Mouse (Mus musculus): ENCODE measurements around the gene Sypl2. TPM values are rescaled to one million over a fixed set of nuclear protein-coding genes. Genes with fewer than 3 reads are reported as not detected.
A peak's percentile ranks its signal among the peaks of the same experiment; 100 is the strongest.

Gene Sypl2
- total RNA-seq, 2 experiments from 2014 or later = 1.8 to 2.6 TPM

GRCm38 (mm10) chr3:108180514-108180913 is 45.9 kb downstream of the Sypl2 start:
- DNase-seq (ENCODE audit: low spot score in 2 of 2) = no peak

DNA sequence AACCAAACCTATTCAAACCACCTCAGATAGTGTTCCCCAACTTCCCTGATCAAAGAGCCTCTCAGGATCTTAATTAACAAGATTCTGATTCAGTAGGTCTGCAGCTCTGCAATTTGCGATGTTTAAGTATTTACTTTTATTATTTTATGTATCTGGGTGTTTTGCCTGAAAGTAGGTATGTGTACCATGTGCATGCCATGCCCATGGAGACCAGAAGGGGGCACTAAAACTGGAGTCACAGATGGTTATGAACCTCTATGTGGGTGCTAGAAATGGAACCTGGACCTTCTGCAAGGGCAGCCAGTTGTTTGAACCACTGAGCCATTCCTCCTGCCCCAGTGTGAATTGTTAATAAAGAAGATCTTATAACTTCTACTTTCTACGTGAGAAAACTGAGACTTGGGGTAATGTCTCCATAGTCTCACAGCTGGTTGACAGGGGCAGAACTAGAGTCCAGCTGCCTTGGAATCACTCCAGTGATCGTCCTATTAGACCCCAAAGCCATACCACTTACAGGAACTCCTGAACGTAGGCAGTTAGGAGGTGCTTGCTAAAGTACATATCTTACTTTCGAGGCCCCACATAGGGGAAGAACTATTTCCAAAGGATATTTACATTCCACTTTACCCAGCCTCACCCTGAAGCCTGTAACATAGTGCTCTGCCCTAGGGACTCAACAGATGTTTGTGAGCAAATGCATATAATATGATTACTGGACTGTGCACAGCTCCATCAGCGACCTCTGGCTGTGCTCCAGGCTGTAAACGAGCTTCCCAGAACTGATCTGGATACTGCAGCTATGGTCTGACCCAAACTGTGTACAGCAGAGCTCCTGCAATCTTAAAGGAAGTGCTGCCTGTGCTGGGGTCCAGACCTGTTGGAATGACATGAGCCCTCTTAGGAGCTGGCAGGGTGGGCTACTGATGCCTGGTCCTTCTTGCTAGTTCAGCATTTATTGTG is 47.4 kb downstream of the Sypl2 start:
- no peak for DNase-seq (ENCODE audit: low spot score in 2 of 2)

- peak; percentile 76 to 92 for DNase-seq (ENCODE audit: low spot score in 2 of 2)
Observed at GRCm38 (mm10) chr3:108174672-108175531, 51.5 kb downstream of the Sypl2 start.

DNA sequence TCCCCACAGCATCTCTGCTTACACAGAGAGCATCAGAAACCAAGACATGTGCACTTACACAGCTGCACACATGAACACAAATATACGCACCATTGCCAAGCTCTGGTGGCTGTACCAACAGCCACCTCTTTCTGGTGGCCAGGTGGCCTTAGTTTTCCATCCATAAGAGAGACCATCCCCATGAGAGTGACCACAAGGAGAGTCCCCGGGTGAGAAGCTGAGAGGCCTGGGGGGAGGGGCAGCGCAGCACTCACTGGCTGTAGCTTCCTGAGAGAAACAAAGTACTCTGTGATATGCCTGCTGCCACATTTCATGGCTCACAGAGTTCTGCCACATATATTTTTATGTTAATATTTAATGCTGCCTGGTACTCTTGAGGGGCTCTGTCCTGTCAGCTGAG is 57.2 kb downstream of the Sypl2 start:
- no peak for DNase-seq (ENCODE audit: low spot score in 2 of 2)

- no peak for DNase-seq (ENCODE audit: low spot score in 2 of 2)
Observed at GRCm38 (mm10) chr3:108167499-108167898, 58.9 kb downstream of the Sypl2 start.

DNA sequence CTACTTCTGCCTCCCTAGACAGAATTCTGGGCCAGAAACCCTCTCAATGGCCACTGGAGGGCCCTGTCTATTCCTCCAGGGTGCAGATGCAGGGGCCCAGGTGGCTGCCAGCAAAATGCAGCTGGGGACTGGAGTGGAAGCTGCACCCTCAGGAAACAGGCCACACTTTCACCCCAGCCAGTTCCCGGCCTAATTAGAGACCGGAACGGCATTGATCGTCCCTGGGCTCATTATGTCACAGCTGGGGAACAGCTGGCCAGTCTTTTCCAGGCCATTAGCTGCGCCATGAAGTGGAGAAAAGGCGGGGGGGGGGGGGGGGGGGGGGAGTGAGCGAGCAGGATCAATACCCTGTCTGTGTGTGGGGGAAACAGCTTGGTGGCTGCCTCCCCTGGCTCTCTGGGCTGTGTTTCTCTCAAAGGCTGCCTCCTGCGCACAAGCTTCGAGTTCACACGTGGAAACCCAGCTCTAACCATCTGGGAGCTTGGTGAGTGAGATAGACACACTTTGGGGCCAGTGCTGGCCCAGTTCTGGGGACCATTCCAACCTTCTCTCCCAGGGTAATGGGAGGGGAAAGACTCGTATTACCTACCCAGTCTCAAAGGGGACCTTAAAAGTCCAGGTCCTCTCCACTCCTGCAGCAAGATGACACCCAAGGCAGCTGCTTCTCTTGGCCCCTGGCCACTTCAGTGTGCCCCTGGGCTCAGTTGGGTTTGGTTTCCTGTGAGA is 59.8 kb downstream of the Sypl2 start:
- DNase-seq (ENCODE audit: low spot score in 2 of 2) = peak; percentile 71 to 77

DNA sequence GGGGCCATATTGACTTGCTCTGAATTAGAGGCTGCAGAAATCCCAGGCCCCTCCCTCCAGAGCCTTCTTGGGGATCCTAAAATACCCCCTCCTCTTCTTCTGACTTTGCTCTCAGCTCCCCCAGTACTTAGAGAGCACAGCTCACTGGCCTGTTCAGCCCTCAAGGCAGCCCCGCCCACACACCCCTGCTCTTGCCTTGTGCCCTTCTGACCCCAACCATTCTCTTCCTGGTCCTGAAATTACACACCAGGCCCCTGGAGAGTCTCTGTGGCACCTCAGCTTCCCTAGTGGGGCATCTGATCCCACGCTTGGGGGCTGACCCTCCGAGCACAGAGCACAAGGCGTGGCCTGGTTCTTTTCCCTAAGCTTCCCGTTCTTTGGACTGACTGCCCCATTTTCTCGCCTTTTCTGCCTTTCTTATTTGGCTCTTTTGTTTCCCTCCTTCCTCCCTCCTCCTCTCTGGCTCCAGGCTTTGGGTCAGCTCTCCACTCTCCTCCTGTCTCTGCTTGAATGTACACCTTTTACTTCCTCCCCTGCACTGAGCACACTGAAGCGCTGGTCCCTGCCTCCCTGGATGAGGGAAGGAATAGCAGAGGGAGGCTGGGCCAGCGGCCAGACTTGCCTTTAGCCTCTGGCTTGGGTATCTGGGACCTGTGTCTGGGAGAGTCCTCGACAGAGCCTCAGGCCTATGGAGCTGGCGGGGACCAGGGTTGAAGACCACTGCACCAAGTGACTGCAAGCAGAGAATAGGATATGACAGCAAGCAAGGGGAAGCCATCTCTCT is 60.7 kb downstream of the Sypl2 start:
- no peak for DNase-seq (ENCODE audit: low spot score in 2 of 2)

DNA sequence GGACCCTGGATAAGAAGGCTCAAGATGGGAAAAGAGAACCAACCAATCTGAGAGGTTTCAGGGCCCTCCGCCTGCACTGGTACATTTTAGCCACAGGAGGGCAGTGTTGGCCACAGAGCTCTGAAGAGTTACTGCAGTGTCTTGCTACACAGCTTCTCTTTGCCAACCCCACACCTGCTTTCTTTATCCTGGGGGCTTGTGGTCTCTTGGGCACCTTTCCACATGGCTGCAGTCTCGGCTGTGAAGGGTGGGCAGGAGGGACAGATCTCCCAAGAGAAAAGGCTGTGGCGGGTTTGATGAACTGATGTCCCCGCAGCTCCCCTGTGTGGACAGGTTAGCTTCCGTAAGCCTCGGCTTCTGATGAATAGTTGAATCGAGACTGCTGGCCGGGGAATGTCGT is 61.6 kb downstream of the Sypl2 start:
- DNase-seq (ENCODE audit: low spot score in 2 of 2) = peak; percentile 91 to 92

GRCm38 (mm10) chr3:108164091-108164490 is 62.4 kb downstream of the Sypl2 start:
- no peak for DNase-seq (ENCODE audit: low spot score in 2 of 2)

Other genes with a start within 250 kb of the Sypl2 start
- 1 to 10 TPM; 2.2 to 4.0 TPM for gene Gstm2, start 240.2 kb downstream of the Sypl2 start, total RNA-seq (2021)
- 100 to 1,000 TPM; 151 to 159 TPM for gene Gstm1, start 208.7 kb downstream of the Sypl2 start, total RNA-seq (2021)
- 10 to 100 TPM; 11.3 to 13.2 TPM for gene Gstm4, start 181.8 kb downstream of the Sypl2 start, total RNA-seq (2021)
- gene Ampd2, start 140.0 kb downstream of the Sypl2 start, total RNA-seq (2021) = 10 to 100 TPM; 55.6 to 58.8 TPM
- gene Gnat2, start 133.9 kb downstream of the Sypl2 start, total RNA-seq (2021) = not detected
- gene Gnai3, start 80.5 kb downstream of the Sypl2 start, total RNA-seq (2021) = 10 to 100 TPM; 38.1 to 44.4 TPM
- gene Gpr61, start 71.8 kb downstream of the Sypl2 start, total RNA-seq (2021) = 10 to 100 TPM; 14.4 to 15.2 TPM
- 10 to 100 TPM; 47.2 to 49.0 TPM for gene Amigo1, start 40.3 kb downstream of the Sypl2 start, total RNA-seq (2021)
- gene Cyb561d1, start 25.4 kb downstream of the Sypl2 start, total RNA-seq (2021) = 10 to 100 TPM; 11.5 to 12.4 TPM
- 10 to 100 TPM; 20.9 to 24.4 TPM for gene Atxn7l2, start 15.7 kb downstream of the Sypl2 start, total RNA-seq (2021)
- gene Psma5, start 30.3 kb upstream of the Sypl2 start, total RNA-seq (2021) = 10 to 100 TPM; 77.2 to 80.1 TPM
- gene Sort1, start 57.4 kb upstream of the Sypl2 start, total RNA-seq (2021) = 100 to 1,000 TPM; 255 to 268 TPM
- gene Mybphl, start 138.3 kb upstream of the Sypl2 start, total RNA-seq (2021) = under 1 TPM in 1 of 2 experiments, not detected in 1; 0.94 TPM
- gene Psrc1, start 157.2 kb upstream of the Sypl2 start, total RNA-seq (2021) = 10 to 100 TPM; 12.6 to 12.9 TPM
- 100 to 1,000 TPM; 184 to 194 TPM for gene Celsr2, start 188.9 kb upstream of the Sypl2 start, total RNA-seq (2021)
- 100 to 1,000 TPM; 199 to 200 TPM for gene Sars, start 218.6 kb upstream of the Sypl2 start, total RNA-seq (2021)

All from layer of hippocampus, postnatal 14 days (tissue).